Mouse (Mus musculus): ENCODE results near the gene Cyb5d2.

GRCm38 (mm10) chr11:72842731-72843130, 46.8 kb upstream of the Cyb5d2 start:
- no peak for TF ChIP-seq CTCF (IDR thresholded peaks at IDR 0.05; ENCODE audit: borderline replicate concordance, control insufficient read depth, extremely low read depth, insufficient read depth, low read length, poor library complexity)
- TF ChIP-seq POLR2A (IDR thresholded peaks at IDR 0.05; ENCODE audit: control insufficient read depth, extremely low read depth, insufficient read depth, low read length, poor library complexity) = no peak

Data from thymus, adult 2 months (tissue).